Mouse (Mus musculus): ENCODE results near the gene Elp4.

Gene Elp4

GRCm38 (mm10) chr2:105805210-105805609 is 99.2 kb downstream of the Elp4 start:
- no peak for DNase-seq (ENCODE audit: low spot score)

GRCm38 (mm10) chr2:105804506-105804905 is 99.9 kb downstream of the Elp4 start:
- no peak for DNase-seq (ENCODE audit: low spot score)

- DNase-seq (ENCODE audit: low spot score): no peak
Observed at GRCm38 (mm10) chr2:105803427-105803826, 100.9 kb downstream of the Elp4 start.

- no peak for DNase-seq (ENCODE audit: low spot score)
Observed at GRCm38 (mm10) chr2:105802902-105803301, 101.5 kb downstream of the Elp4 start.

- no peak for DNase-seq (ENCODE audit: low spot score)
Observed at GRCm38 (mm10) chr2:105801536-105801935, 102.8 kb downstream of the Elp4 start.

- no peak for DNase-seq (ENCODE audit: low spot score)
Observed at GRCm38 (mm10) chr2:105800694-105801093, 103.7 kb downstream of the Elp4 start.

- no peak for DNase-seq (ENCODE audit: low spot score)
Observed at GRCm38 (mm10) chr2:105799840-105800239, 104.5 kb downstream of the Elp4 start.

- no peak for DNase-seq (ENCODE audit: low spot score)
Observed at GRCm38 (mm10) chr2:105797842-105798241, 106.5 kb downstream of the Elp4 start.

GRCm38 (mm10) chr2:105796101-105796500 is 108.3 kb downstream of the Elp4 start:
- DNase-seq (ENCODE audit: low spot score): no peak

GRCm38 (mm10) chr2:105792339-105793120 is 111.8 kb downstream of the Elp4 start:
- DNase-seq (ENCODE audit: low spot score): no peak

GRCm38 (mm10) chr2:105789936-105790335 is 114.4 kb downstream of the Elp4 start:
- DNase-seq (ENCODE audit: low spot score): no peak

- no peak for DNase-seq (ENCODE audit: low spot score)
Observed at GRCm38 (mm10) chr2:105787726-105788125, 116.6 kb downstream of the Elp4 start.

GRCm38 (mm10) chr2:105786986-105787385 is 117.4 kb downstream of the Elp4 start:
- no peak for DNase-seq (ENCODE audit: low spot score)

- DNase-seq (ENCODE audit: low spot score): no peak
Observed at GRCm38 (mm10) chr2:105782885-105783284, 121.5 kb downstream of the Elp4 start.

- no peak for DNase-seq (ENCODE audit: low spot score)
Observed at GRCm38 (mm10) chr2:105780739-105781138, 123.6 kb downstream of the Elp4 start.

- no peak for DNase-seq (ENCODE audit: low spot score)
Observed at GRCm38 (mm10) chr2:105779320-105779891, 125.0 kb downstream of the Elp4 start.

GRCm38 (mm10) chr2:105771314-105771713 is 133.1 kb downstream of the Elp4 start:
- DNase-seq (ENCODE audit: low spot score): no peak

- no peak for DNase-seq (ENCODE audit: low spot score)
Observed at GRCm38 (mm10) chr2:105769747-105770328, 134.5 kb downstream of the Elp4 start.

GRCm38 (mm10) chr2:105753512-105753911 is 150.9 kb downstream of the Elp4 start:
- no peak for DNase-seq (ENCODE audit: low spot score)

GRCm38 (mm10) chr2:105749111-105749510 is 155.3 kb downstream of the Elp4 start:
- no peak for DNase-seq (ENCODE audit: low spot score)

GRCm38 (mm10) chr2:105746896-105747295 is 157.5 kb downstream of the Elp4 start:
- DNase-seq (ENCODE audit: low spot score): no peak

- no peak for DNase-seq (ENCODE audit: low spot score)
Observed at GRCm38 (mm10) chr2:105736166-105736565, 168.2 kb downstream of the Elp4 start.

- no peak for DNase-seq (ENCODE audit: low spot score)
Observed at GRCm38 (mm10) chr2:105730704-105731103, 173.7 kb downstream of the Elp4 start.
